ENCODE assay signal across 22 mouse cellular contexts in the genomic region with DNA sequence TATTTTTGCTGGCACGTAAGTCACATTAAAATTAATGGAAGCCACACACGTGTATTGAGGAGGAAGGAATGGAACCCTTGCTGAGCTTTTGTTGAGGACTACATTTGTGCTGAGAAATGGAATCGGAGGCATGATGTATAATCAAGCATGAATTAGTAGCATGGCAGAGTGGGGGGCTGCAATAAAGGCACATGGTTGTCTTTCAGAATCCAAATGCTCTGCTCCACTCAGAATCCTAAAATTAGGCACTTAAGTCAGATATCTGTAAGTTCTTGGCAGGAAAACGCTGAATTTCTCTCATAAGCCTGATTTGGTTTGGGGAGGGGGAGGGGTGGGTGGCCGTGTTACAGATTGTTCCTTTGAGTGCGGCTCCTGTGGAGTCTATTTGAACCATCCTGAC.
A peak's percentile ranks its signal among the peaks of the same experiment; 100 is the strongest.
DNase-seq lines count a peak whose midpoint lies in the region; ATAC-seq and TF ChIP-seq lines count a peak whose summit lies in the region.
"Had no signal": no experiment of that assay in that cellular context is flagged by ENCODE, and none has a peak within 500 bp of the region (broad histone marks: within the 10 kb centered on the region; RNA-seq: fewer than 3 reads in every experiment).

No protein-coding gene starts in this region.

- no peak for ATAC-seq in midbrain, postnatal 0 days (ENCODE audit: low FRiP score)
- ATAC-seq in forebrain, embryonic 12.5 days (ENCODE audit: low FRiP score) = 0 out of 2 replicates have a peak, but pooled peaks have one; percentile 45
- ATAC-seq: intestine, postnatal 0 days; liver, embryonic 12.5 days had no signal

- H3K4me1 ChIP-seq in midbrain, embryonic 10.5 days = peaks cover 38% of the 10 kb centered on the region
- H3K4me1 ChIP-seq in midbrain, postnatal 0 days (ENCODE audit: insufficient read depth, low read length) = peaks cover 4% of the 10 kb centered on the region; the same call in 1 of the 2 replicates
- H3K4me1 ChIP-seq in forebrain, embryonic 12.5 days = peaks cover 34% of the 10 kb centered on the region
- H3K4me1 ChIP-seq: embryonic facial prominence, embryonic 15.5 days; liver, embryonic 12.5 days had no signal

- no peaks in the 10 kb centered on the region for H3K9me3 ChIP-seq in midbrain, embryonic 10.5 days (replicated peaks)
- no peaks in the 10 kb centered on the region for H3K9me3 ChIP-seq in midbrain, postnatal 0 days (ENCODE audit: low read length)
- no peaks in the 10 kb centered on the region for H3K9me3 ChIP-seq in forebrain, embryonic 12.5 days
- H3K9me3 ChIP-seq: embryonic facial prominence, embryonic 15.5 days; hindbrain, embryonic 12.5 days; kidney, embryonic 15.5 days; limb, embryonic 13.5 days; liver, embryonic 12.5 days had no signal

- TF ChIP-seq CTCF in midbrain, postnatal 0 days (IDR thresholded peaks at IDR 0.05) = no peak

- no peak overlapping the region for H3K9ac ChIP-seq in midbrain, postnatal 0 days (replicated peaks; ENCODE audit: low read length, poor library complexity, severe bottlenecking)
- H3K9ac ChIP-seq in forebrain, embryonic 12.5 days = no peak overlapping the region
- H3K9ac ChIP-seq: embryonic facial prominence, embryonic 15.5 days; hindbrain, embryonic 12.5 days; kidney, embryonic 15.5 days; limb, embryonic 13.5 days; liver, embryonic 12.5 days had no signal

- DNase-seq in embryo, embryonic 10 days (ENCODE audit: low spot score) = peak; percentile 14
- no peak for DNase-seq in embryo, embryonic 10.5 days (ENCODE audit: low spot score)
- DNase-seq in midbrain, embryonic 10.5 days (ENCODE audit: low spot score) = no peak
- no peak for DNase-seq in midbrain, postnatal 0 days (ENCODE audit: low spot score)
- peak; percentile 41 for DNase-seq in retina, embryonic 14.5 days (ENCODE audit: low spot score)
- DNase-seq in kidney, postnatal 4 days = no peak
- no peak for DNase-seq in urinary bladder, postnatal 25 days (ENCODE audit: low spot score)
- DNase-seq: adrenal gland, postnatal 10 days; cerebellum, adult 9-10 months; gastrocnemius, postnatal 10 days; kidney, postnatal 36 days; lung, adult 18-20 months; right cerebral cortex, postnatal 25 days; thymus, postnatal 36 days had no signal

- no peak overlapping the region for H3K4me2 ChIP-seq in midbrain, postnatal 0 days (ENCODE audit: low read depth, low read length, poor library complexity, severe bottlenecking)
- 0 out of 2 replicates have a peak overlapping the region, but pooled peaks have one; percentile 10 for H3K4me2 ChIP-seq in forebrain, embryonic 12.5 days
- H3K4me2 ChIP-seq: embryonic facial prominence, embryonic 15.5 days; heart, embryonic 11.5 days; hindbrain, embryonic 12.5 days; kidney, embryonic 15.5 days; limb, embryonic 13.5 days; liver, embryonic 12.5 days had no signal

- no peaks in the 10 kb centered on the region for H3K36me3 ChIP-seq in midbrain, embryonic 10.5 days
- H3K36me3 ChIP-seq in midbrain, postnatal 0 days (ENCODE audit: insufficient read depth, low read length) = no peaks in the 10 kb centered on the region
- H3K36me3 ChIP-seq in forebrain, embryonic 12.5 days (replicated peaks) = no peaks in the 10 kb centered on the region
- H3K36me3 ChIP-seq: embryonic facial prominence, embryonic 15.5 days; hindbrain, embryonic 12.5 days; kidney, embryonic 15.5 days; limb, embryonic 13.5 days; liver, embryonic 12.5 days had no signal

- no peaks in the 10 kb centered on the region for H3K27me3 ChIP-seq in midbrain, embryonic 10.5 days (ENCODE audit: low read depth, poor library complexity, severe bottlenecking)
- H3K27me3 ChIP-seq in midbrain, postnatal 0 days (ENCODE audit: insufficient read depth, low read length) = no peaks in the 10 kb centered on the region
- peaks cover 60% of the 10 kb centered on the region for H3K27me3 ChIP-seq in forebrain, embryonic 12.5 days
- H3K27me3 ChIP-seq: embryonic facial prominence, embryonic 15.5 days; hindbrain, embryonic 12.5 days; kidney, embryonic 15.5 days; limb, embryonic 13.5 days; liver, embryonic 12.5 days had no signal

- H3K27ac ChIP-seq in midbrain, embryonic 10.5 days (replicated peaks) = 0 out of 2 replicates have a peak overlapping the region, but pooled peaks have one; percentile 7
- no peak overlapping the region for H3K27ac ChIP-seq in midbrain, postnatal 0 days (ENCODE audit: low read depth, low read length)
- H3K27ac ChIP-seq in forebrain, embryonic 12.5 days = no peak overlapping the region
- H3K27ac ChIP-seq: embryonic facial prominence, embryonic 15.5 days; hindbrain, embryonic 12.5 days; kidney, embryonic 15.5 days; limb, embryonic 13.5 days; liver, embryonic 12.5 days had no signal

- no peak overlapping the region for H3K4me3 ChIP-seq in midbrain, embryonic 10.5 days
- H3K4me3 ChIP-seq in midbrain, postnatal 0 days (ENCODE audit: low read depth, low read length) = no peak overlapping the region
- no peak overlapping the region for H3K4me3 ChIP-seq in forebrain, embryonic 12.5 days (replicated peaks)
- H3K4me3 ChIP-seq: embryonic facial prominence, embryonic 15.5 days; hindbrain, embryonic 12.5 days; kidney, embryonic 15.5 days; limb, embryonic 13.5 days; liver, embryonic 12.5 days had no signal

- 23% methylated on average over 6 of the region's 6 CpGs for WGBS in midbrain, embryonic 10.5 days
- 24% methylated on average over 6 of the region's 6 CpGs for WGBS in midbrain, postnatal 0 days
- WGBS in forebrain, embryonic 12.5 days = 10% methylated on average over 6 of the region's 6 CpGs

Comparison
In these comparisons a context has a peak if more than half of its experiments do, and no peak if none do; other contexts are left out.
1. DNase-seq: peak in embryo, embryonic 10 days (single experiment) and retina, embryonic 14.5 days (single experiment); none in embryo, embryonic 10.5 days (single experiment), midbrain, embryonic 10.5 days (single experiment), midbrain, postnatal 0 days (single experiment), kidney, postnatal 4 days (0 of 2) and urinary bladder, postnatal 25 days (single experiment).